Mouse (Mus musculus) hindbrain, embryonic 15.5 days (tissue): ENCODE data around the gene 1810055G02Rik. TPM values are rescaled to one million over a fixed set of nuclear protein-coding genes. Genes with fewer than 3 reads are reported as not detected.

Experiments used
- ATAC-seq: fragments of 200-750 bp; cut with Nextera tagmentation; 2 replicates; pipeline ENCODE4 v1.8.0; 2017; ENCODE audit warnings: low read depth, moderate number of reproducible peaks, moderate TSS enrichment; ENCODE audit not compliant: low FRiP score
- H3K27ac ChIP-seq: fragments of 300-500 bp; sonication (generic); replicated peaks from 2 replicates; pipeline ENCODE4 v1.5.1; 2015; ENCODE audit warnings: mild to moderate bottlenecking, inconsistent platforms
- H3K27me3 ChIP-seq: fragments of 300-500 bp; sonication (generic); 2 replicates; pipeline ENCODE4 v1.6.1; 2015; ENCODE audit warnings: control low read depth, inconsistent platforms
- H3K36me3 ChIP-seq: fragments of 300-500 bp; sonication (generic); 2 replicates; pipeline ENCODE4 v1.6.1; 2015; ENCODE audit warnings: control low read depth, inconsistent platforms
- H3K4me1 ChIP-seq: fragments of 300-500 bp; sonication (generic); replicated peaks from 2 replicates; pipeline ENCODE4 v1.6.1; 2015; ENCODE audit warnings: control low read depth, inconsistent platforms
- H3K4me2 ChIP-seq: fragments of 300-500 bp; sonication (generic); 2 replicates; pipeline ENCODE4 v1.6.1; 2015; ENCODE audit warnings: moderate library complexity, mild to moderate bottlenecking, inconsistent platforms
- H3K4me3 ChIP-seq: fragments of 300-500 bp; sonication (generic); 2 replicates; pipeline ENCODE4 v1.5.1; 2015; ENCODE audit warnings: mild to moderate bottlenecking, inconsistent platforms
- H3K9ac ChIP-seq: fragments of 300-500 bp; sonication (generic); 2 replicates; pipeline ENCODE4 v1.6.1; 2015; ENCODE audit warnings: inconsistent platforms
- H3K9me3 ChIP-seq: fragments of 300-500 bp; sonication (generic); 2 replicates; pipeline ENCODE4 v1.6.1; 2016; ENCODE audit warnings: control low read depth, inconsistent platforms
- WGBS: fragments of 180-500 bp; shearing (Covaris S2); methylation state at CpG from one replicate; pipeline ENCODE4 v1.1.7; 2015; 5-methylcytosine and 5-hydroxymethylcytosine counted together
- polyA plus RNA-seq: library from polyadenylated mRNA; unstranded; fragments of >200 nt; fragmentation: Nextera tagmentation; extraction: Ambion mirVana; gene quantifications from 2 replicates; pipeline ENCODE4 v1.2.1, GENCODE M21; 2015

Gene 1810055G02Rik
- polyA plus RNA-seq, 1 experiment from 2014 or later, result 41.4 TPM

GRCm38 (mm10) chr19:3723904-3724303 lies 15.8 kb downstream of the 1810055G02Rik start:
- ATAC-seq, result no peak
- WGBS, result 76% methylated on average over 4 of the region's 4 CpGs
- Histone ChIP-seq H3K27me3 (no peaks in the 10 kb centered on the region), H3K27ac (no peak overlapping the region), H3K9me3 (no peaks in the 10 kb centered on the region), H3K4me1 (peaks cover 8% of the 10 kb centered on the region), H3K4me3 (no peak overlapping the region), H3K4me2 (no peak overlapping the region), H3K36me3 (no peaks in the 10 kb centered on the region), H3K9ac (no peak overlapping the region)

- ATAC-seq, result no peak
- 33% methylated on average over 1 of the region's 1 CpGs for WGBS
- Histone ChIP-seq H3K27me3 (no peaks in the 10 kb centered on the region), H3K4me1 (no peaks in the 10 kb centered on the region), H3K9ac (no peak overlapping the region), H3K27ac (no peak overlapping the region), H3K4me2 (no peak overlapping the region), H3K36me3 (no peaks in the 10 kb centered on the region), H3K9me3 (no peaks in the 10 kb centered on the region), H3K4me3 (no peak overlapping the region)
Observed at GRCm38 (mm10) chr19:3724779-3725178, 16.7 kb downstream of the 1810055G02Rik start.

- H3K4me1 ChIP-seq, result no peaks in the 10 kb centered on the region
- H3K9me3 ChIP-seq, result no peaks in the 10 kb centered on the region
- no peak overlapping the region for H3K27ac ChIP-seq
- H3K9ac ChIP-seq, result no peak overlapping the region
- no peak overlapping the region for H3K4me3 ChIP-seq
- no peak for ATAC-seq
- H3K4me2 ChIP-seq, result no peak overlapping the region
- H3K36me3 ChIP-seq, result no peaks in the 10 kb centered on the region
- no peaks in the 10 kb centered on the region for H3K27me3 ChIP-seq
- WGBS, result 71% methylated on average over 2 of the region's 2 CpGs
Observed at GRCm38 (mm10) chr19:3728901-3729300, 20.8 kb downstream of the 1810055G02Rik start.

- H3K9me3 ChIP-seq, result no peaks in the 10 kb centered on the region
- no peak overlapping the region for H3K9ac ChIP-seq
- no peak for ATAC-seq
- no peak overlapping the region for H3K4me3 ChIP-seq
- no peak overlapping the region for H3K27ac ChIP-seq
- no peaks in the 10 kb centered on the region for H3K4me1 ChIP-seq
- no peaks in the 10 kb centered on the region for H3K36me3 ChIP-seq
- no peak overlapping the region for H3K4me2 ChIP-seq
- WGBS, result 90% methylated on average over 7 of the region's 7 CpGs
- no peaks in the 10 kb centered on the region for H3K27me3 ChIP-seq
Observed at GRCm38 (mm10) chr19:3730781-3731646, 22.9 kb downstream of the 1810055G02Rik start.

- Histone ChIP-seq H3K4me2 (no peak overlapping the region), H3K9ac (no peak overlapping the region), H3K27me3 (no peaks in the 10 kb centered on the region), H3K36me3 (no peaks in the 10 kb centered on the region), H3K4me3 (no peak overlapping the region), H3K27ac (no peak overlapping the region), H3K4me1 (no peaks in the 10 kb centered on the region), H3K9me3 (no peaks in the 10 kb centered on the region)
- no peak for ATAC-seq
- WGBS, result 89% methylated on average over 3 of the region's 3 CpGs
Observed at GRCm38 (mm10) chr19:3736001-3736400, 27.9 kb downstream of the 1810055G02Rik start.

- Histone ChIP-seq H3K4me2 (no peak overlapping the region), H3K9me3 (no peaks in the 10 kb centered on the region), H3K27me3 (no peaks in the 10 kb centered on the region), H3K4me3 (no peak overlapping the region), H3K4me1 (peaks cover 11% of the 10 kb centered on the region), H3K9ac (no peak overlapping the region), H3K27ac (no peak overlapping the region), H3K36me3 (no peaks in the 10 kb centered on the region)
- ATAC-seq, result no peak
- 90% methylated on average over 7 of the region's 7 CpGs for WGBS
Observed at GRCm38 (mm10) chr19:3739650-3740049, 31.6 kb downstream of the 1810055G02Rik start.

- Histone ChIP-seq H3K9me3 (no peaks in the 10 kb centered on the region), H3K27me3 (no peaks in the 10 kb centered on the region), H3K4me1 (peaks cover 11% of the 10 kb centered on the region), H3K4me3 (no peak overlapping the region), H3K36me3 (no peaks in the 10 kb centered on the region), H3K4me2 (peak overlapping the region; percentile 68), H3K9ac (no peak overlapping the region), H3K27ac (peak overlapping the region; percentile 68)
- peak; percentile 64 for ATAC-seq
- 25% methylated on average over 4 of the region's 4 CpGs for WGBS
Observed at GRCm38 (mm10) chr19:3742716-3743115, 34.6 kb downstream of the 1810055G02Rik start.

- peak overlapping the region; percentile 66; the same call in 1 of the 2 replicates for H3K9ac ChIP-seq
- H3K4me3 ChIP-seq, result peak overlapping the region; percentile 51
- H3K27ac ChIP-seq, result peak overlapping the region; percentile 95
- ATAC-seq, result peak; percentile 58; the same call in 1 of the 2 replicates
- no peaks in the 10 kb centered on the region for H3K27me3 ChIP-seq
- peak overlapping the region; percentile 68 for H3K4me2 ChIP-seq
- H3K36me3 ChIP-seq, result no peaks in the 10 kb centered on the region
- WGBS, result 69% methylated on average over 7 of the region's 7 CpGs
- peaks cover 11% of the 10 kb centered on the region for H3K4me1 ChIP-seq
- no peaks in the 10 kb centered on the region for H3K9me3 ChIP-seq
Observed at GRCm38 (mm10) chr19:3743362-3743761, 35.3 kb downstream of the 1810055G02Rik start.

- peak overlapping the region; percentile 95 for H3K27ac ChIP-seq
- H3K4me1 ChIP-seq, result peaks cover 11% of the 10 kb centered on the region
- H3K27me3 ChIP-seq, result no peaks in the 10 kb centered on the region
- H3K4me3 ChIP-seq, result peak overlapping the region; percentile 51
- peak; percentile 87 for ATAC-seq
- peak overlapping the region; percentile 66 for H3K9ac ChIP-seq
- no peaks in the 10 kb centered on the region for H3K36me3 ChIP-seq
- peak overlapping the region; percentile 68 for H3K4me2 ChIP-seq
- H3K9me3 ChIP-seq, result no peaks in the 10 kb centered on the region
- 4% methylated on average over 13 of the region's 13 CpGs for WGBS
Observed at GRCm38 (mm10) chr19:3743851-3744512, 35.9 kb downstream of the 1810055G02Rik start.

GRCm38 (mm10) chr19:3752621-3753239 lies 44.6 kb downstream of the 1810055G02Rik start:
- WGBS, result 66% methylated on average over 8 of the region's 8 CpGs
- no peaks in the 10 kb centered on the region for H3K4me1 ChIP-seq
- no peak for ATAC-seq
- H3K9me3 ChIP-seq, result no peaks in the 10 kb centered on the region
- no peak overlapping the region for H3K27ac ChIP-seq
- H3K27me3 ChIP-seq, result no peaks in the 10 kb centered on the region
- H3K36me3 ChIP-seq, result no peaks in the 10 kb centered on the region
- no peak overlapping the region for H3K4me2 ChIP-seq
- H3K9ac ChIP-seq, result no peak overlapping the region
- no peak overlapping the region for H3K4me3 ChIP-seq

GRCm38 (mm10) chr19:3753240-3753633 lies 45.1 kb downstream of the 1810055G02Rik start:
- 85% methylated on average over 1 of the region's 1 CpGs for WGBS
- H3K4me3 ChIP-seq, result no peak overlapping the region
- no peak for ATAC-seq
- no peak overlapping the region for H3K9ac ChIP-seq
- H3K36me3 ChIP-seq, result no peaks in the 10 kb centered on the region
- no peak overlapping the region for H3K4me2 ChIP-seq
- H3K9me3 ChIP-seq, result no peaks in the 10 kb centered on the region
- H3K4me1 ChIP-seq, result no peaks in the 10 kb centered on the region
- H3K27me3 ChIP-seq, result no peaks in the 10 kb centered on the region
- no peak overlapping the region for H3K27ac ChIP-seq

GRCm38 (mm10) chr19:3753738-3754137 lies 45.6 kb downstream of the 1810055G02Rik start:
- no peaks in the 10 kb centered on the region for H3K27me3 ChIP-seq
- no peak overlapping the region for H3K4me3 ChIP-seq
- no peak overlapping the region for H3K9ac ChIP-seq
- WGBS, result 64% methylated on average over 8 of the region's 8 CpGs
- no peak overlapping the region for H3K27ac ChIP-seq
- H3K4me2 ChIP-seq, result no peak overlapping the region
- no peak for ATAC-seq
- H3K4me1 ChIP-seq, result no peaks in the 10 kb centered on the region
- H3K36me3 ChIP-seq, result no peaks in the 10 kb centered on the region
- no peaks in the 10 kb centered on the region for H3K9me3 ChIP-seq
